Mouse (Mus musculus) embryonic fibroblast, embryonic 13.5 days (primary cell): ENCODE results near the gene Kcnip1. TPM values are rescaled to one million over a fixed set of nuclear protein-coding genes. Genes with fewer than 3 reads are reported as not detected.

Experiments
- H3K27ac ChIP-seq: 2 replicates; pipeline ENCODE4 v1.5.1; 2012; ENCODE audit warnings: low read length, control low read depth, inconsistent platforms; ENCODE audit not compliant: insufficient read depth
- H3K4me1 ChIP-seq: 2 replicates; pipeline ENCODE4 v1.6.1; 2011; ENCODE audit warnings: low read length; ENCODE audit not compliant: control insufficient read depth, insufficient read depth
- H3K4me3 ChIP-seq: 2 replicates; pipeline ENCODE4 v1.5.1; 2011; ENCODE audit warnings: mild to moderate bottlenecking, control low read depth, low read length; ENCODE audit not compliant: insufficient read depth
- CTCF ChIP-seq: IDR thresholded peaks from 2 replicates; pipeline ENCODE4 v1.5.1; 2011; ENCODE audit warnings: mild to moderate bottlenecking, control low read depth, low read length, moderate library complexity, borderline replicate concordance; ENCODE audit not compliant: insufficient read depth
- POLR2A ChIP-seq: IDR thresholded peaks from 2 replicates; pipeline ENCODE4 v1.6.1; 2011; ENCODE audit warnings: low read depth, mild to moderate bottlenecking, control low read depth, low read length, moderate library complexity
- polyA plus RNA-seq: library from polyadenylated mRNA; stranded (reverse); fragments of >200 nt; gene quantifications from 2 replicates; pipeline ENCODE4 v1.2.4, GENCODE M21; 2011; ENCODE audit warnings: low read depth; ENCODE audit not compliant: missing spikeins, insufficient read length

Gene Kcnip1
- 0.67 and 2.7 TPM in 2 replicates for polyA plus RNA-seq

GRCm38 (mm10) chr11:33992938-33993337, at the start of gene Kcnip1:
TSS of gene Kcnip1 (minus strand) at chr11:33993152.
- TF ChIP-seq POLR2A (no peak), CTCF (no peak)
- H3K4me3 ChIP-seq = no peak within 1 kb of the TSS
- no peaks in the 10 kb centered on the region for H3K4me1 ChIP-seq
- H3K27ac ChIP-seq = no peak within 1 kb of the TSS

DNA sequence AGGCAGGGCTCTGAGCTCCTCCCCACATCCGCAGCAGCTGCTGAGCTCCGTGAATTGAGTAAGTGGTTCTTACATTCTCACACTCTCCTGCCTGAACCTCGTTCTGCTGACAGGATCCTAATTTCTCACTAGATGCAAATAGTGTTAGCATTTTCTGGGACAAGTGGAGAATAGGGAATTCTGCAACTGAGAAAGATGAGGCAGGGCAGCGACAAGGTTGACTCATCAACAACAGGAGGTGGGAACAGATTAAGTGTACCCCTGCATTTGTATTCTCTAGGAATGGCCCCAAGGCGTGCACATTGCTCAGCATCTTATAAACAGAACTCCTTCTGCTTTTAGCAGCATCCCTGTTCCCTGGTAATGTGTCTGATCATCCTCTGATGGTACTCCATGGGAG, 47.1 kb upstream of the Kcnip1 start:
- Histone ChIP-seq H3K4me3 (no peak overlapping the region), H3K27ac (no peak overlapping the region), H3K4me1 (no peaks in the 10 kb centered on the region)
- no peak for TF ChIP-seq CTCF
- TF ChIP-seq POLR2A = no peak

DNA sequence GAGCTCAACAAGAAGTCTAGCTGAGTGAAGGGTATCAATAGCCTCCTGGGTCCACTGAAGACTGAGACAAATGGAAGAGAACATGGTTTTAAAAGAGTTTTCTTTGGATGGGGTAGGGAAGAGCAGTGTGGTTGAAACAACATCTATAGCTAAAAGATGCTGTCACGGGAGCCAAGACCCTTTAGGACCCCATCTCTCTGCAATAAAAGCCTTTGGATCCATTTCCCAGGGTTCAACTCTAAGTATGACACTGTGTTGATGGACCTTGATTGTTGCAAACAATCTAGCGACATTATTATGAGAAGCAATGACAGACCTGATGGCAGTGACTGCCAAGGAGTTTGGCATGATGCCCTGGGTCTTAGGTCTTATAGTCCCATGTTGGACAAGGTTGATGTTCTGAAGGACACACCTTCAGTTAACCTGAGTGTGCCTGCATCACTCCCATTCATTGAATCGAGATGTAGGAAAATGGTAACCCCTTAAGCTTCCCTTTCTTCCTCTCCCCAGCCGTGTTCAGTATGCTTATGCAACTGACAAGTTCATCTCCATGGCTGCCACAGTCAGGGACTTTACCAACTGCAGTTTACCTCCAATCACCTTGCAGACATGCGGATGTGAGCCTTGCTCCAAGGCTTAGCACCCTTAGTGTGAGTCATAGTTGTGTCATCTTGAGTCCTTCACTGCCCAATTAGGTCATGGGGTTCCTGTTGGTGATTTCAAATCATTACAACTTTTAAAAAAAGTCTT, 43.1 kb upstream of the Kcnip1 start:
- Histone ChIP-seq H3K4me1 (no peaks in the 10 kb centered on the region), H3K4me3 (no peak overlapping the region), H3K27ac (no peak overlapping the region)
- no peak for TF ChIP-seq POLR2A
- no peak for TF ChIP-seq CTCF

DNA sequence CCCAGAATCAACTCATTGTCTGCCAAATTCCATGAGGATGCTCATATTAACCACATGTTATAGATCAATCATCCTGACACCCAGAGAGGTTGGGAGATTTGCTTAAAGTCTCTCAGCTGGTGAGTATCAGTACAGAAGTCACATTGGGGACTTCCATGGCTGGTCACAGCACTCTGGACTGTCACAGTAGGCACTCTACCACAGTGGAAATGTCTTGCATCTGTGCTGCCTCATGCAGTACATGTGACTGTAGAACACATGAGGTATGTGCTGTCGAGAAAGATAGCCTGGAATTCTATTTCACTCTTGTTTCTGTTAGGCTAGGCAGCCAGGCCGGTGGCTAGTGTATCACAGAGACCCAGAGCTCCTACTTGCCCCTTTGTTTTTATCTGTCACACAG, 41.8 kb upstream of the Kcnip1 start:
- Histone ChIP-seq H3K4me1 (no peaks in the 10 kb centered on the region), H3K27ac (no peak overlapping the region), H3K4me3 (no peak overlapping the region)
- TF ChIP-seq POLR2A (no peak), CTCF (no peak)

GRCm38 (mm10) chr11:34034008-34034505, 41.1 kb upstream of the Kcnip1 start:
- Histone ChIP-seq H3K4me3 (no peak overlapping the region), H3K27ac (no peak overlapping the region), H3K4me1 (no peaks in the 10 kb centered on the region)
- TF ChIP-seq CTCF (no peak), POLR2A (no peak)

GRCm38 (mm10) chr11:34031015-34031805, 38.3 kb upstream of the Kcnip1 start:
- TF ChIP-seq POLR2A = no peak
- no peak for TF ChIP-seq CTCF
- H3K4me3 ChIP-seq = no peak overlapping the region
- H3K27ac ChIP-seq = no peak overlapping the region
- H3K4me1 ChIP-seq = no peaks in the 10 kb centered on the region

DNA sequence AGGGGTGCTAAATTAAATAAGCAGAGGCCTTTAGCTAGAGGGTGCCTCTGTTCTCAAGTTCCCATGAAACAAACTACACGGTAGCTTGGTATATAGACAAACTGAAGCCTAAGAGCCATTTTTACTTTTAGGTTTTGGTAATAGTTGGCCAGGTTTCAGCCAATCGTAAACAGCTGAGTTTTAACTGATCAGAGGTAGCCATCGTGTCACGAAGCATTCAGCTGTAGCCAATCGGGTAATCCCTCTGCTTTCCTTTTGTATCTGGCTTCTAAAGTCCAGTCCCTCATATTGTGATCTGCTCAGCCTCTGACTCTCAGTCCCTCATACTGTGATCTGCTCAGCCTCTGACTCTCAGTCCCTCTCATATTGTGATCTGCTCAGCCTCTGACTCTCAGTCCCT, 36.7 kb upstream of the Kcnip1 start:
- TF ChIP-seq POLR2A = no peak
- no peak for TF ChIP-seq CTCF
- no peak overlapping the region for H3K27ac ChIP-seq
- H3K4me3 ChIP-seq = no peak overlapping the region
- no peaks in the 10 kb centered on the region for H3K4me1 ChIP-seq

- Histone ChIP-seq H3K4me3 (no peak overlapping the region), H3K27ac (no peak overlapping the region), H3K4me1 (no peaks in the 10 kb centered on the region)
- TF ChIP-seq CTCF = no peak
- no peak for TF ChIP-seq POLR2A
Measured at GRCm38 (mm10) chr11:34025091-34025490, 32.1 kb upstream of the Kcnip1 start.

GRCm38 (mm10) chr11:34012007-34012652, 19.2 kb upstream of the Kcnip1 start:
- TF ChIP-seq CTCF = no peak
- TF ChIP-seq POLR2A = no peak
- peaks cover 4% of the 10 kb centered on the region; the same call in 1 of the 2 replicates for H3K4me1 ChIP-seq
- no peak overlapping the region for H3K4me3 ChIP-seq
- H3K27ac ChIP-seq = no peak overlapping the region
